Mouse (Mus musculus) small intestine, adult 10 weeks (tissue): ENCODE measurements around the gene Camkv. TPM values are rescaled to one million over a fixed set of nuclear protein-coding genes. Genes with fewer than 3 reads are reported as not detected.

Source experiments
- polyA plus RNA-seq: library from polyadenylated mRNA; stranded (reverse); fragments of 350-450 nt; fragmentation: Illumina TruSeq; extraction: RNeasy Lipid Tissue Mini Kit (QIAGEN cat#74804); gene quantifications from one replicate; pipeline ENCODE4 v1.2.3, GENCODE M21; 2014; ENCODE audit warnings: low replicate concordance

Camkv gene
- polyA plus RNA-seq = not detected

DNA sequence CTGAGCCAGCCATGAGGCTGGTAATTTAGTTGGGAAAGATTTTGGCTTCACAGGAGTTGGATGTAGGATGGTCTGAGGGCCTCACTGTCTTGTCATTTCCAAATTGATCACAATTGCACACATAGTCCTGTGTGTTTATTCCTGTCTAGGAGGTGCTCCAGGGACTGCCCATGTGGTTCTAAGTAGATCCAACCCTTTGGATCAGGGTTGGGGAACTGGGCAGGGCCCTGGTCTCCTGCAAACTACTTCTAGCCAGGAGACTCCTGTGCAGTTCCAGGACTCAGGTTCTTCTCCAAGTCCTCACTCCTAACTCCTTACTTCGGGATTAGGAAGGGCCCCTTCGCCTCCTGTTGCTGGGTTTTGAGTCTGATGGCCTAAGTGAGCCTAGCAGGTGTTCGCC, at the start of gene Camkv:
Gene Camkv, plus strand, starts transcription at position 301 of the 400 bp plus-strand sequence.

DNA sequence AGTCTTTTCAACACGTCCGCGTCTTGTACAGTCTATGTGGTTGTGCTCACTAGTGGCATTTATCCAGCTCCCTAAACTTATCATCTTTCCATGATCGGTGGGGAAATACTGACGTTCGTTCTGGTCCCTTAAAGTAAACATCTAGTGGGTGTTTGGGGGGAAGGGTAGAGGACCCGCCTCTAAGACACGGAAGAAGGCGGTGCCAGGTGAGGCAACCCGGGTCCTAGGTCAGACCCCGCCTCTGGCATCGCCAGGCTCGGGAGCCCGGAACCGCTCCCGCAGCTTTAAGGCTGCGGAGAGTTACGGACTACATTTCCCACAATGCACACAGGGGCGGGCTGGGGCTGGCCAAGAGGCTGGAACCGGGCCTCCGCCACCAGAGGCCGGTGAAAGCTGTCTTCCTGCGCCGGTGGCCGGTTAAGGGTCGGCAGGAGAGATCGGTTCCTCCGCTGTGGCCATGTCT, 47.6 kb upstream of the Camkv start, which contains the start of gene Mon1a:
Gene Mon1a, plus strand, starts transcription at position 348 of the 463 bp plus-strand sequence.

DNA sequence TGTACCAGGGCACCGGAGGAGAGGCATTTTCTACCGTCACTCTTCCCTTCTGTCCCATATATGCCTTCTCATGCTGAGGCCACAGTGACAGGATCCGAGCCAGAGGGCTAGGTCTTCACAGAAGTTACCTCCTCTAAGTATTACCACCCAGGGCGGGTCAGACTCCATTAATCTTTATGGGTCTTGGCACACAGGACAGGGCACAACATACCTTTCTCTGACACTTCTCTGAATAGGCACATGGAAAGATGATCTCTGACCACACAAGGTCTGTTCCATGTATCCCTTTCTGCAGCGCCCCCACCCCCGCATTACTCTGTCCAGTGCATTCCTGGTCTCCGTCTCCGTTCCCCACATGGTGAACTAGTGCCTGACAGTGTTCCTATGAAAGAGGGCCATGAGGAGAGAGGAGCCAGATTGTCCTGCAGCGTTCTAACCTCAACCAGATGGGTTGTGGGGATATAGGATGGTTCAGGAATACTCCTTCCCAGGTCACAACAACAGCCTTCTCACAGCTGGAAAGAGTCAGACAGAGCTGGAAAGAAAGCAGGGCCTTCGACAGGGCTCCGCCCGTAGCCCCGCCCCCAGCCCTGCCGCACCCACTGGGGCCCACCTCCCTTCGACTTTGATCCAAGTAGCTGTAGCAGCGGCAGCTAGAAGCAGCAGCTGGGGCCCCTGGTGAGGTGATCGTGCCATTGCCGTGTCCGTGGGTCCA, 29.1 kb upstream of the Camkv start, which contains the start of gene Mst1r:
Gene Mst1r, plus strand, starts transcription at position 622 of the 715 bp plus-strand sequence.

DNA sequence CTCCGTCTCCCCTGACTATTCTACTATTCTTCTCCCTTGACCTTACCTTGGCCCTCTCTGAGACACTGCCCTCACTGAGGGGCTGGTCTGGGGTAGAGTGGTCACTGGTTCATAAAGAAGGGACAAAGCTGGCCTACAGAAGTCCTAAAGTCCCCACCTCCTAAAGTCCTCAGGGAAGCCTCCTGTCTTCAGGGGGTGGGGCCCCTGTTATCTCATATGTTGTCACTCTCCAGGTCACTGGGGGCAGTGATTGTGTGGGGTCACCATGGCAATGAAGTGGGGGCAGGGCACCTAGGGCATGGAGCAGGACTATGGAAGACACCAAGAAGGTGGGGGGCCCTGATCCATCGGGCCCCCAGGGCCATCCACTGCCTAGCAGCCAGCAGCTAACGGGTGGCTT, 7.3 kb upstream of the Camkv start, which contains the start of gene Actl11:
Gene Actl11, plus strand, starts transcription at position 301 of the 400 bp plus-strand sequence.

DNA sequence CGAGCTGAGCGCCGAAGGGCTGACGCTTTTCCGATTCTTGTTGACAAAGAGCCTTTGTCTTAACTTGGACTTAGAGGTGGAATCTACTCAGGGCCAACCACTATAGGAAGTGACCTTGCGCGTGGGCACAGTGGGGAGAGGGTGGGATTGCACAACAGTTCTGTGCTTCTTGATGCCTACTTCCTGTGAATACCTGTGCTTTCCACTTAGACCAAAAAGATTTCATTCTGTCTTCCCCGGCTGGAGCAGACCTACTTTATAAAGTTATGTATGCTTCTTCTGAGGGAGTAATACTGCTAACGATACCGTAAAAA, 14.4 kb downstream of the Camkv start, which contains the start of gene Traip:
Gene Traip, plus strand, starts transcription at position 215 of the 314 bp plus-strand sequence.

DNA sequence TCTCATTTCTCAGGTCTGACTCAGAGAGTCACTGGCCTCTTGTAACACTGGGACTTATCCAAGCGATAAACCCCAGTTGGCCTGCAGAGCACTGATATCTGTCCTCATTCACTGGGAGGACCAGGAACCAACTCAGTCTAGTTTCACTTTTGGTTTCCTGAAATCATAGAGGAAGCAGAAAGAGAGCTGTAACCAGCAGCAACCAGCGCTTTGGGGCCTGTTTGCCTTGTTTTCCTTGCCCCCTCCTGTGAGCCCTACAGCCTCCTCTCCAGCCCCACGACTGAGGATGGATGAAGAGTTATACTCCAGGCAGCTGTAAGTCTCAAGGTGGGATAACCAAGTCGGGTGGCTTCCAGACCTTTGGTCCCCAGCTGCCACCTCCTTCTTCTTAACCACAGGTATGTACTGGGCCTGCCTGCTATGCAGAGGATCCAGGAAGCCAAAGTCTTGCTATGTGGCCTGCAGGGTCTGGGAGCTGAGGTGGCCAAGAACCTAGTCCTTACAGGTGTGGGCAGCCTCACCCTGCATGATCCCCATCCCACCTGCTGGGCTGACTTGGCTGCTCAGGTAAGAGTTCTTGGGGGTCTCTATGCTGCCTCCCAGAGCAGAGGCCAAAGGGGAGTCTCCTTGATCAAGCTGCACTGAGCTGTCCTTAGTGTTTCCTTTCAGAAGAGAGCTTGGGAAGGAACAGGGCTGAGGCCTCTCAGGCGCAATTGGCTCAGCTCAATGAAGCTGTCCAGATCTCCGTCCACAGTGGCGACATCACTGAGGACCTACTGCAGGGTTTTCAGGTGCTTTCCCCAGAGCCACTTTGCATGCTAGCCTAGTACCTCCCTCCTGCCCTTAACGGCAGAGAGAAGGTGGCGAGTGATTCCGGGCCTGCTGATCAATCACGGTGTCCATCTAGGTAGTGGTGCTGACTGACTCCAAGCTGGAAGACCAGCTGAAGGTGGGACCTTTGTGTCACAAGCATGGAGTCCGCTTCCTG, 40.2 kb downstream of the Camkv start, which contains the start of gene Uba7:
Gene Uba7, plus strand, starts transcription at position 107 of the 988 bp plus-strand sequence.

DNA sequence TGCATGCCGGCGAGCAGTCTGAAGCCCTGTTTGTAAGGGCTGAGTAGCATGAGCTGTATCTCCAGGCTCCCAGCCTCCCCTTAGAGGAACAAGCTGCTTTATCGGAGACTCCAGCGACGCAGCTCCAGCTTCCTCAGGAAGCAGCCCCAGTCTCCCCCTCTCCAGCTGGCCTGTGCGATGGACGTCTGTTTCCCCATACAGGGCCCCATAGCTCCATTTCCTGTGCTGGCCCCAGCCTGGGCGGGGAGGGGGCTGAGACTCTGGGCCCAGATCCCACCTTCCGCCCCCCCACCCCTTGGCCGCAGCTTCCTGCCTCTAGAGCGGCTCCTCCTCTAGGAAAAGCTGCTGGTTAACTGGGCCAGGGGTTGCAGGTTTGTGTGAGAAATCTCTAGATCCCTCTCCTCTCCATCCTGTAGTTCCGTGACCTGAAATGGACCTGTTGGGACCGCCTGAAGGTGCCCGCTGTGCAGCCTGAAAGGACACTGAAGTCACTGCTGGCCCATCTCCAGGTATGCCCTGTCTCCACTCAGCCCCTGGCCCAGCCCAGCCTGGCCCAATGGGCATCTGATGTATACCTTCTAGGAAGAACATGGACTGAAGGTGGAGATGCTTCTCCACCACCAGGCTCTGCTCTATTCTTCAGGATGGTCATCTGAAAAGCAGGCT, 47.3 kb downstream of the Camkv start, which contains the start of gene Gm20661:
Gene Gm20661, plus strand, starts transcription at position 378 of the 666 bp plus-strand sequence.

DNA sequence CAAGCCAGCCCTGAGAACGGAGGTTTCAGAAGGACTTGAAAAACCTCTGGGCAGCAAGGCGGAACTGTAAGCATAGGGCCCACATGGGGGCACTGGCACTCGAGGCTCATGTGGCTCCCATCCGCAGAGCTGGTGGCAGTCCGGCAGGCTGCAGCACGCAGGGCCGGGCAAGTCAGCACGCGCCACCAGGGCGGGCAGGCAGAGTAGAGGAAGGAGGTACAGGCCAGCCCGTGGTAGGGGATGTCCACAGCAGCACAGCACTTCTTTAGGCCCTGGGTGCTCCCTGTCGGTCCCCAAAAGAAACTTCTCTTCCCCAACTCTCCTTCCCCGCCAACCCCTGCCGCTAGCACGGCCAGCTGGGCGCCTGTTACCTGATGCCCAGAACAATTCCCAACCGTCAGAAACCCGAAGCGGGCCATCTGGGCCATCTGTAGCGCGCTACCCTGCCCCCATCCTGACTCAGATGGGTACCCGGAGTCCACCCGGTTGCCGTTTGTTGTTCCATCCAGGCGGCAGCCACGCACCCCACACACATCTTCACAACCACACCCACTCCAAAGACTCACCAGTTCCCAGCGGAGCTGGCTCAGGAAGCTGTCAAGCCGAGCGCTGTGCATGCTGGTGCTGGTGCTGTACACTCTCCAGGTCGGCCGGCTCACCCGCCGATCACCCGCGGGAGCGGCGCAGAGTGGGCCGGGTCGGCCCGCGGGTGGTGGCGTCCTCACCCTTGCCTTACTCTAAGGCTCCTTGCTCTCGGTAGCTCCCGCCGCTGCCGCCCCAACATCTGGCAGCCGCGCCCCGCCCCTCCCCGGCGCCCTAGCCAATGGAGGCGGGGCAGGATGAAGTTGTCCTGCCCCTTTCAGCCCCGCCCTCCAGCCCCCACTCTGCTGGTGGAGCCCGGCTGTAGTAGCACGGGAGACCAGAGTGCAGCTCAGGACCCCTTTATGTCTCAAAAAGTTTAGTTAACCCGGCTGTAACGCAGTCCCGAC, 50.0 kb downstream of the Camkv start, which contains the start of gene Inka1:
Gene Inka1, minus strand, starts transcription at position 749 of the 989 bp plus-strand sequence.

DNA sequence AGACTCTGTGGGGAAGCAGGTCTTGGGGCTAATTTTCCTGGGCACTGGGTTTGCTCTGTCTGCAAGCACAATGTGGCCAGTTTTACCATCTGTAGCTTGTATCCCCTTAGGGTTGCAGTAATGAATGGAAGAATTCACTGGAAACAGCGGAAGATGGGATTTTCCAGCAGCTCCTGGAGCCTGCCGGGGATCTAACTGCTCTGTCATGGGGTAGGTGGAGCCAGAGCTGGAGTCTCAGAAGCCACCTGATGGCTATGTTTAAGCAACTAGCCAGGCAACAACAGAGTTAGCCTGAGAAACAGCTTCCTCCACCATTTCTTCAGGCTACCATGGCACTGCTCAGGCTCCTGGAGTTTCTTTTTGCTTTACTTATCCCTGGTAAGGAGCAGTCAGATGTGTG, 56.7 kb downstream of the Camkv start, which contains the start of gene Cdhr4:
Gene Cdhr4, plus strand, starts transcription at position 301 of the 400 bp plus-strand sequence.

DNA sequence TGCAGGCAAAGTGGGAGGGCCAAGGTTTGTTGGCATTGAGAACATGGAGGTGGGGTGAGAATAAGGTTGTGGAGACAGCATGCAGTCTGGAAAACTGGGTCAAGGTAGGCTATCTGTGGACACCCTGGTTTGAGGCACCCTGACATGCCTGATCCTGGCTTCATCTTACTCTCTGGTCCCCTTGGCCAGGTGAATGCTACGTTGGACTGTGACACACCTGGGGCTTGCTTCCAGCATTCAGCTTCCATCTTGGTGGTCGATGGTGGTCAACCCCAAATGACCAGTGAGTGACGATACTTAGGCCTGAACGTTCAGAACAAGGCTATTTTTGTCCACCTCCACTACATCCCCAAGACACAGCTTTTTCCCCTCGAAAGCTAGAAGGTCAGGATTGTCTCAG, 60.6 kb downstream of the Camkv start, which contains the start of gene Gm20662:
Gene Gm20662, plus strand, starts transcription at position 301 of the 400 bp plus-strand sequence.

Other genes starting within 250 kb of the Camkv start
- 0.37 TPM for gene Sema3f, start 225.2 kb upstream of the Camkv start, polyA plus RNA-seq
- 132 TPM for gene Rbm5, start 164.7 kb upstream of the Camkv start, polyA plus RNA-seq
- 162 TPM for gene Rbm6, start 62.4 kb upstream of the Camkv start, polyA plus RNA-seq
- 0.15 TPM for gene Mon1a, start 47.5 kb upstream of the Camkv start, polyA plus RNA-seq
- 0.97 TPM for gene Mst1r, start 28.8 kb upstream of the Camkv start, polyA plus RNA-seq
- not detected for gene Actl11, start 7.2 kb upstream of the Camkv start, polyA plus RNA-seq
- gene Traip, start 14.5 kb downstream of the Camkv start, polyA plus RNA-seq = 0.56 TPM
- gene Uba7, start 39.8 kb downstream of the Camkv start, polyA plus RNA-seq = 2.8 TPM
- gene Gm20661, start 47.4 kb downstream of the Camkv start, polyA plus RNA-seq = 0.37 TPM
- gene Inka1, start 50.2 kb downstream of the Camkv start, polyA plus RNA-seq = not detected
- gene Cdhr4, start 56.8 kb downstream of the Camkv start, polyA plus RNA-seq = not detected
- gene Gm20662, start 60.7 kb downstream of the Camkv start, polyA plus RNA-seq = not detected
- gene Ip6k1, start 66.8 kb downstream of the Camkv start, polyA plus RNA-seq = 16.9 TPM
- gene Gmppb, start 113.6 kb downstream of the Camkv start, polyA plus RNA-seq = 0.67 TPM
- 0.26 TPM for gene Amigo3, start 117.5 kb downstream of the Camkv start, polyA plus RNA-seq
- not detected for gene Mst1, start 144.8 kb downstream of the Camkv start, polyA plus RNA-seq
- gene Rnf123, start 147.7 kb downstream of the Camkv start, polyA plus RNA-seq = 1.1 TPM
- gene Apeh, start 158.9 kb downstream of the Camkv start, polyA plus RNA-seq = 22.8 TPM